Mouse (Mus musculus): ENCODE data around the gene Rragb.
"Not testable (repeated sequence)": the region's sequence is repeated elsewhere in the genome, so short reads cannot be mapped to it uniquely, and the experiment has no call there.

Rragb gene

DNA sequence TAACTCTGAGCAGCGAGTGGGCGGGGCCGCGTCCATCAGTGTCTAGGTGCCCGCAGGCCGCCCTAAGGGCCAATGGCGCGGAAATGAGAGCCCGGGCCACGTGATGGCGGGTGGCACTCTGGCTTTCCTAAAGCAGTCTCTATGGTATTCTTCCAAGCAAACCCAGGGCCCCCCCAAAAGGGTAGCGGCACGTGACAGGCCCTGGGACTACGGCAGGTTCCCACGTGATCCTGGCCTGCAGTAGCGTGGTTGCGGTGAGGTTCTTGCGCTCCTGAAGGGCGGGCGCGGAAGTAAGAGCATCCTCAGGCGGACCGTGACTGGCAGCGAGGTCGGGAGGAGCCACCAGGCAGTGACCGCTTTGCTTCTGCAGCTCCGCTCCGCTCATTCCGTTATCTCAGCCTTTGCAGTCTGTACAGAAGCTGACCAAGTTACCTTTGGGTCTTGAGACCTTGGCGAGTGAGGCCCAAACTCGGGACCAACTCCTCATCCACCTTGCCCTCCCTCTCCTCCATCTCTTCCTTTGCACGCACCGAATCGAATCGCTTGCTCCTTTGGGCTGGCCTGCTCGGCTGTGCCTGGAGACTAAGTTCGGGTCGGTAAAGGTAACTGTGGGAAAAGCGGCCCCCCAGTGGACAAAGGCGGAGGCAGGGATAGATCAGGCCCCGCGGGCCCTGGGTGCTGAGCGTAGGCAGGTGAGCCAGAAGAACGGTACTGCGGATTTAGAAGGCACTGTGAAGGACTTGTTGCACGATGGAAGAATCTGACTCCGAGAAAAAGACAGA is at the start of gene Rragb:
Gene Rragb (plus strand): TSS at position 248 of the 782 bp plus-strand sequence.
- peak; percentile 91 for DNase-seq

GRCm38 (mm10) chrX:153118486-153118885 is 21.3 kb upstream of the Rragb start, which contains the start of gene Foxr2:
Foxr2 (plus strand) TSS chrX:153118786.
- DNase-seq = no peak

DNA sequence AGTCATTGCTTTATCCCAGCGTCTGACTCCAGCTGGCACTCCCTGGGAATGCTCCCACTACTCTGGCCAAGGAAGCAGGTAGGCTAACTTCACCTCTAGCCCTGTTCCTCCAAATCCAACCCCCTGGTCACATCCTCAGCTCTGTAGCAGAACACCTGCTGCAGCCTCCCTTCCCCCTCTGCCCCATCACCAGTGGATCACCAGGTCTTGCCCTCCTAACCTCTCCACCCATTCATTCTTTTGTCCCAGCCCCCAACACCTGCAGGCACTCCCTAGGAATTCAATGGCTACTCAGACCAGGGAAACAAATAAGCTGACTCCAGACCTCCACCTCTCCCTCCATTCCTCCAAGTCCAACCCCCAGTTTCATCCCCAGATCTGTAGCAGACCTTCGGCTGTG is 20.8 kb upstream of the Rragb start:
- DNase-seq = no peak

DNA sequence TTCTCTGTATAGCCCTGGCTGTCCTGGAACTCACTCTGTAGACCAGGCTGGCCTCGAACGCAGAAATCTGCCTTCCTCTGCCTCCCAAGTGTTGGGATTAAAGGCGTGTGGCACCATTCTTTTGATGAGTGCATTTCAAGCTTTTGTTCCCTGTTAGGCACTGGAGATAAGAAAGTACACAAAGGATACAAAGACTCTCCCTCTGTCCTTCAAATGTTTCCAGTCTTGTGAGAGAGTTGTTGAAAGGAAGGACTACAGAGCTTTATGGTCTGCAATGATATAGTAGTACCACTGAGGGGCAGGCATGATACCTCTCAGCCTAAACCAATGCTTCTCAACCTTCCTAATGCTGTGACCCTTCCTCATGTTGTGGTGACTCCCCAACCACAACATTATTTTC is 2.9 kb downstream of the Rragb start:
- no peak for DNase-seq

DNA sequence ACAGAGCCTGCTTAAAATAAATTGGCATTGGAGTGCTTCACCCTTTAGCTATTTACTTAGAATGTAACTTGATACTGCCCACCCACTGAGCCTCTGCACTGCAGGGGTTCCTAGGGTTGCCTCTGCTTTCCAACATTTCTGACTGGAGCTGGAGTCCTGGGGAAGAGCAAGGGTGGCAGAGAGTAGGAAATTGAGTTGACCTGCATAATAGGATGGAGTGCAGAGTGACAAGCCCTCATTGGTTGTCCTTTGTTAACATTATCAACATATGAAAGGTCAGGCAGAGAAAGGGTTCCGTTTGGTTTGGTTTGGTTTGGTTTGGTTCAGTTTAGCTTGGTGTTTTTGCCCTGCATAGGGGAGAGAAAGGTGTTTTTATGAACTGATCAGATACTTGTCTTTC is 12.0 kb downstream of the Rragb start:
- no peak for DNase-seq

DNA sequence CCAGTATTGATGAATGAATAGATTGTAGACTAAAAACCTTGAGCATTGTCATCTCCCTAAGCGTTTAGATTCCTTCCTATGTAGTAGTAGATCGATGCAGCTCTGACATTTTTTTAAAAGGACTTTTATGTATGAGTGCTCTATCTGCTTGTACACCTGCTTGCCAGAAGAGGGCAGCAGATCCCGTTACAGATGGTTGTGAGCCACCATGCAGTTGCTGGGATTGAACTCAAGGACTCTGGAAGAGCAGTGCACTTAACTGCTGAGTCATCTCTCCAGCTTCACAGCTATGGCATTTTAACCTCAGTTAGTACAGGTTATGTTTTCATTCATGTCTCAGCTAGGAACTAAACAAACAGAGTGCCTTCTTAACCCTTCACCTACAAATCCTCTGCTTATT is 15.5 kb downstream of the Rragb start:
- no peak for DNase-seq

GRCm38 (mm10) chrX:153174786-153175185 is 35.0 kb downstream of the Rragb start:
- no peak for DNase-seq

GRCm38 (mm10) chrX:153182221-153182620 is 42.4 kb downstream of the Rragb start:
- DNase-seq = no peak

GRCm38 (mm10) chrX:153199185-153199584 is 59.4 kb downstream of the Rragb start:
- DNase-seq = not testable (repeated sequence)

DNA sequence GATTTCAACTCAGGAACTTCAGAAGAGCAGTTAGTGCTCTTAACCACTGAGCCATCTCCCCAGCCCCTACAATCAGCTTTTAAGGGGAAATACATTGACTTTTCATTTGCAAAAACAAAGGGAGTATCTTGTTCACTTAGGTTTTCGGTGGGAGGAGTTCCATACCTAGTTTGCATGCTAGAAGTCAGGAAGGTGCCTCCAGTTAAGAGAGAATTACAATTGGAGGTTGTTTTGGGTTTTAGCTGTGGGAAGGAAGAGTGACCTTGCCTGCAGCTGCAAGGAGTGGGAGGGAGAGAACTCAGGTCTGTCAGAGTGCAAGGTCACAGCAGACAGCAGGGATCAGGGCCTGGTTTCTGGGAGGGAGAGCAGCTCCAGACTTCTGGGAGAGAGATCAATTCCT is 71.3 kb downstream of the Rragb start:
- no peak for DNase-seq
